Mouse (Mus musculus) central nervous system, embryonic 11.5 days (tissue): ENCODE results near the gene Adra1b. TPM values are rescaled to one million over a fixed set of nuclear protein-coding genes. Genes with fewer than 3 reads are reported as not detected.

Source experiments
- polyA plus RNA-seq: library from polyadenylated mRNA; depleted of rRNA; stranded (reverse); fragments of >200 nt; gene quantifications from 2 replicates; pipeline ENCODE4 v1.2.3, GENCODE M21; 2012; rRNA removed

The Adra1b gene
- polyA plus RNA-seq, result 1.2 TPM in 2 replicates

GRCm38 (mm10) chr11:43901051-43901654 is at the start of gene Adra1b:
Gene Adra1b, minus strand, starts transcription at chr11:43901210.

DNA sequence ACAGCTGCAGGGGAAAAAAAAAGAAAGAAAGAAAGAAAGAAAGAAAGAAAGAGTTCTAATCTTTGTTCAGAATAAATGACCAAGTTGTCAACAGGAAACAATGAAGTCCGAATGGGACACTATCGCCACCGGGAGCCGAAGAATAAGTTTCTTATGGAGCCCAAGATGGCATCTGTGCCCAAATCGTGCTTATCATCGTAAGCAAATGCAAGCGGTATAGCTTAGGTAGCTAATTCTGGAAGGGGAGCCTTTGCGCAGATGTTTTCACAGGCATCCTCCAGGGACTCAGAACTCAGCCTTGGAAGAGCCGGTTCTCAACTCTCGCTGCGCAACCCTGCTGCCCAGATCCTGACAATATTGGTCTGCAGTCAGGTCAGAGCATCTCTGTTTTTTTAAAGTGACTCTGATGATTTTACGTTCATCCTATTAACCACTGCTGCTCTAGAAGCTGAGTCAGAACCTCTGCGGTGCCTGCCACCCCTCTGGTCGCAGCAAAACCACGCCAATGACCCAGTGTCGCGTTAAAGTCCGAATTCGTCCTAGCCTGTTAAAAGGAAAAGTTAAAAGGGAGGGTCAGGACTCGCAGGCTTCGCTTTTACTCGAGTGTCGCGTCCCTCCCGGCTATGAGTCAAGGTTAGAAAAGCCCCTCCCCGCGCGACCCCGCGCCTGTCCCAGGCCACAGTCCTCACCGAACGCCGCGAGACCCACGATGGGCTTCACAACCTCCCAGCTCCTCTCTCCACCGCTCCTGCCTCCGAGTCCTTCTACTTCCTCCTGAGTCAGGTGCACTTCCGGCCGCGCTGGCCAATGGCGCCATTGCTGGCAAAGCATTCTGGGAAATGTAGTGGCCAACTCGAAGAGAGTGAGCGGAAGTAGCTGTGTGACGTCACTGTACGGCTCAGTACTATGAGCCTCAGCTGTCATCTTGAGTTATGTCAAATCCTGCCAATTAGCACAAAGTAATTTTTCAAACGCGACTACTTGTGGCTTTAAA is 153.5 kb downstream of the Adra1b start, which contains the start of gene Ttc1:
Gene Ttc1 (minus strand): TSS at position 776 of the 994 bp plus-strand sequence.

Other genes with a start within 250 kb of the Adra1b start
- 52.4 and 58.9 TPM in 2 replicates for gene Pwwp2a, start 219.2 kb downstream of the Adra1b start, polyA plus RNA-seq
- gene Ttc1, start 153.2 kb downstream of the Adra1b start, polyA plus RNA-seq, result 54.0 and 55.8 TPM in 2 replicates